Mouse (Mus musculus): ENCODE results near the gene Clasp2.

DNA sequence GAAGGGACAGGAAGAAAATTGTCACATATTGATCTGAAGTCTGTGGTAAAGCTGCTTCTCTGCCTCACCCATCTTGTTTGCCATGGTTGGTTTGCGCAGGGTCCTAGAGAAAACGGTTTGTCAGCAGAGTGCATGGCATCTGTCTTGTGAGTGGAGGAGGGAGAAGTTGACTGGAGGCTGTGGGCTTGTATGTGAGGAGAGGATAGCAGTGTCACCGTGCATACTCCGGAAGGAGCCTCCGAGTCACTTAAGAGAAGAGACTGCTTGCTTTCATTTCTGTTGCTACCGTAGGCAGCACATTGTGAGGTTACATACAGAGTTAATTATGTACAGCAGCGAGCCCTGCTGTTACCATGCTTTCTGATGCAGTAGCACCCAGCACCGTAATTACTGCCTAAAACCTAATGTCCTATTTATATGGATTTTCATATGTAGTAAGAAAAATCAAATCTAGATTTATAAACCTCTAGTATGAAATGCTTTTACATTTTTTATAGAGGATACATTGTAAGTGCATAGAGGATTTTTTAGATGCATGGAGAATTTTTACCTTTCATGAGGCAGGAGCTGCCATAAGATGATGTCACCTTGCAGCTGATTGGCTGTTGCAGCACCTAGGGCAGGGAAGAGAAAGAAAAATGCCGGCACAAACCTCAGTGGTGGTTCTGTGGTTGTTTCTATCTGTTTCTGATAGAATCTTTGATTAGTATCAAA lies 70.8 kb downstream of the Clasp2 start:
- TF ChIP-seq CTCF (conservative IDR thresholded peaks at IDR 0.05; ENCODE audit: low read length): no peak
- no peak for TF ChIP-seq NANOG (IDR thresholded peaks at IDR 0.05; ENCODE audit: borderline replicate concordance, low read length)
- no peak for TF ChIP-seq POU5F1 (IDR thresholded peaks at IDR 0.05; ENCODE audit: borderline replicate concordance, low read length)
